Mouse (Mus musculus): Measurements from ENCODE around the gene Mlx. TPM values are rescaled to one million over a fixed set of nuclear protein-coding genes. Genes with fewer than 3 reads are reported as not detected.

Mlx gene
- polyA plus RNA-seq, 2 experiments, result 40.2 to 44.4 TPM

DNA sequence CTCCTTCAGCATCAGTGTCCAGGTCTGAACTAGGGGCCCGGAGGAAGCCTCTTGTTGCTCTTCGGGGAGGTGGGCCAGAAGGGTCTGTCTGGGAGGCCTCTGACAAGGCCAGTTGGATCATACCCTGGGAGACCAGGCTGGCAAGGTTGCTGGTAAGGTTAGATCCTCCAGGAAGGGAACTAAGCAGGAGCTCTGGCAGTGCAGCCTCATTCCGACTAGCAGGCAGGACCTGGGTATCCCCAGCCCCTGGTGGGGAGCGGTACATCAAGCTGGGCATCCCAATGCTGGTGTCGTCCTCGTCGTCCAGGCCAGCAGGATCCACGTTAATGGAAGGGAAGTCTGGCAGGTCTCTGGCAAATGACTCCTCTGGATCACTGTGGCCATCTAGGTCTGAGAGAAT is 11.2 kb downstream of the Mlx start:
- Histone ChIP-seq H3K9ac (ENCODE audit: low read depth, low read length, severe bottlenecking) (no peak overlapping the region), H3K4me3 (replicated peaks; ENCODE audit: low read length) (no peak overlapping the region), H3K4me2 (replicated peaks; ENCODE audit: low read depth, low read length, severe bottlenecking) (no peak overlapping the region), H3K27ac (replicated peaks; ENCODE audit: low read depth, low read length) (no peak overlapping the region), H3K36me3 (ENCODE audit: control insufficient read depth, insufficient read depth, low read length) (peaks cover 70% of the 10 kb centered on the region), H3K9me3 (ENCODE audit: control insufficient read depth, low read length) (no peaks in the 10 kb centered on the region), H3K27me3 (ENCODE audit: control insufficient read depth, insufficient read depth, low read length) (no peaks in the 10 kb centered on the region), H3K4me1 (ENCODE audit: control insufficient read depth, insufficient read depth, low read length) (peaks cover 6% of the 10 kb centered on the region; the same call in 1 of the 2 replicates)
- WGBS, result 95% methylated on average over 8 of the region's 8 CpGs
- DNase-seq (ENCODE audit: low spot score) (no peak), ATAC-seq (ENCODE audit: low FRiP score, low read depth) (no peak)
- TF ChIP-seq POLR2A (IDR thresholded peaks at IDR 0.05; ENCODE audit: borderline replicate concordance, extremely low read depth, insufficient read depth, insufficient read length), result no peak

DNA sequence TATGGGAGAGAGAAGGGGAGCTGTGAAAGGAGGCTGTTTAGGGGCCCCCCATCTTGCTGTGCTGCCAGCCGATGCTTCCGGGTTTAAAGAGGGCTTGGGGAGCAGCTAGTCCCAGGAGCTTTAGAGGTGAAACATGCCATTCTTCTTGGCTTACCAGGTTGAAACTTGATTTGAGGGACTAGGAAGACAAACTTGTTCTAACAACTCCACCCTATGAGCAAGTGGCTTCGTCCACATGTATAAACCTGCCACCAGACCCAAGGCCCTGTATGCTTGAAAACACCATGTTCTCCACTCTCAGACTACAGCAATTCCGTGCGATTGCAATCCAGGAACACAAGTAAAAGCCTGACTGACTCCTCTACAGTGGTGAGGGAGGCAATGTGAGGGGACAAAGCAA is 15.9 kb downstream of the Mlx start:
- no peaks in the 10 kb centered on the region for H3K4me1 ChIP-seq (ENCODE audit: control insufficient read depth, insufficient read depth, low read length)
- WGBS, result 74% methylated on average over 5 of the region's 5 CpGs
- no peak for TF ChIP-seq POLR2A (IDR thresholded peaks at IDR 0.05; ENCODE audit: borderline replicate concordance, extremely low read depth, insufficient read depth, insufficient read length)
- no peak overlapping the region for H3K27ac ChIP-seq (replicated peaks; ENCODE audit: low read depth, low read length)
- DNase-seq (ENCODE audit: low spot score) (peak; percentile 20), ATAC-seq (ENCODE audit: low FRiP score, low read depth) (no peak)
- peaks cover 73% of the 10 kb centered on the region for H3K36me3 ChIP-seq (ENCODE audit: control insufficient read depth, insufficient read depth, low read length)
- no peaks in the 10 kb centered on the region for H3K27me3 ChIP-seq (ENCODE audit: control insufficient read depth, insufficient read depth, low read length)
- H3K9me3 ChIP-seq (ENCODE audit: control insufficient read depth, low read length), result no peaks in the 10 kb centered on the region
- no peak overlapping the region for H3K4me2 ChIP-seq (replicated peaks; ENCODE audit: low read depth, low read length, severe bottlenecking)
- no peak overlapping the region for H3K4me3 ChIP-seq (replicated peaks; ENCODE audit: low read length)
- no peak overlapping the region for H3K9ac ChIP-seq (ENCODE audit: low read depth, low read length, severe bottlenecking)

DNA sequence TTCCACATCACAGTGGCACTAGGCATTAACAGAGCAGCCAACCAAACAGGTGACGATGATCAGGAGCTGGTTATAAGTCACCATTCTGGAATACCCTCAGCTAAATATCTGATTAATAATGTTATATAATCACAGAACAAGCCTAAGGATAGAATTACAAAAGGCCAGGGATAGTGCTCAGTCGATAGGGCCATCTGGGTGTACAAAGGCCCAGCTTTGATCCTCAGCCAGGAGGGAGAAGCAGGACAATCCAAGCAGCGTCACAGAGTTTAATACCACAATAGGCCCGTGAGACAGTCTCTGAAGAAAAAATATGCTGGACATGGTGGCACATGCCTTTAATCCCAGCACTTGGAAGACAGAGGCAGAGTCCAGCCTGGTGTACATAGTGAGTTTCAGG is 22.3 kb downstream of the Mlx start:
- DNase-seq (ENCODE audit: low spot score), result no peak
- H3K9ac ChIP-seq (ENCODE audit: low read depth, low read length, severe bottlenecking), result no peak overlapping the region
- no peaks in the 10 kb centered on the region for H3K4me1 ChIP-seq (ENCODE audit: control insufficient read depth, insufficient read depth, low read length)
- no peaks in the 10 kb centered on the region for H3K9me3 ChIP-seq (ENCODE audit: control insufficient read depth, low read length)
- TF ChIP-seq POLR2A (IDR thresholded peaks at IDR 0.05; ENCODE audit: borderline replicate concordance, extremely low read depth, insufficient read depth, insufficient read length), result no peak
- 82% methylated on average over 4 of the region's 4 CpGs for WGBS
- peaks cover 17% of the 10 kb centered on the region for H3K36me3 ChIP-seq (ENCODE audit: control insufficient read depth, insufficient read depth, low read length)
- no peak for ATAC-seq (ENCODE audit: low FRiP score, low read depth)
- H3K27me3 ChIP-seq (ENCODE audit: control insufficient read depth, insufficient read depth, low read length), result no peaks in the 10 kb centered on the region
- no peak overlapping the region for H3K4me3 ChIP-seq (replicated peaks; ENCODE audit: low read length)
- no peak overlapping the region for H3K4me2 ChIP-seq (replicated peaks; ENCODE audit: low read depth, low read length, severe bottlenecking)
- no peak overlapping the region for H3K27ac ChIP-seq (replicated peaks; ENCODE audit: low read depth, low read length)

DNA sequence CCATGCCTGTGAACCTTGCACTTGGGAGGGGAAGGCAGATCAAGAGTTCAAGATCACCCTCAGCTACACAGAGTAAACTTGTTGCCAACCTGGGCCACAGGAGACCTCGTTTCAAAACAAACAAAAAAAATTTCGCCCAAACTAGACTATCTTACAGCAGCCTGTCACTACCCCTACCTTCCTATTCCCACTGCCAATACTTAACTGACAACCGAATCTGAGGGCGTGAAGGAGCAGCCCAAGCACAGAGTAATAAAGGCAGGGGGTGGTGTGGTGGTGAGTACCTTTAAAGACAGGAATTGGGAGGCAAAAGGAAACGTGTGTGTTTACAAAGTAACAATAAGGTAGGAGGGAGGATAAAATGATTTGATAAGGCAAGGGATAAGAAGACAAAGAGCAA is 23.6 kb downstream of the Mlx start:
- no peak overlapping the region for H3K4me2 ChIP-seq (replicated peaks; ENCODE audit: low read depth, low read length, severe bottlenecking)
- H3K4me1 ChIP-seq (ENCODE audit: control insufficient read depth, insufficient read depth, low read length), result no peaks in the 10 kb centered on the region
- H3K9ac ChIP-seq (ENCODE audit: low read depth, low read length, severe bottlenecking), result no peak overlapping the region
- H3K27me3 ChIP-seq (ENCODE audit: control insufficient read depth, insufficient read depth, low read length), result no peaks in the 10 kb centered on the region
- H3K27ac ChIP-seq (replicated peaks; ENCODE audit: low read depth, low read length), result no peak overlapping the region
- no peaks in the 10 kb centered on the region for H3K9me3 ChIP-seq (ENCODE audit: control insufficient read depth, low read length)
- DNase-seq (ENCODE audit: low spot score), result no peak
- 49% methylated on average over 5 of the region's 5 CpGs for WGBS
- TF ChIP-seq POLR2A (IDR thresholded peaks at IDR 0.05; ENCODE audit: borderline replicate concordance, extremely low read depth, insufficient read depth, insufficient read length), result no peak
- H3K36me3 ChIP-seq (ENCODE audit: control insufficient read depth, insufficient read depth, low read length), result peaks cover 7% of the 10 kb centered on the region
- no peak for ATAC-seq (ENCODE audit: low FRiP score, low read depth)
- H3K4me3 ChIP-seq (replicated peaks; ENCODE audit: low read length), result no peak overlapping the region

DNA sequence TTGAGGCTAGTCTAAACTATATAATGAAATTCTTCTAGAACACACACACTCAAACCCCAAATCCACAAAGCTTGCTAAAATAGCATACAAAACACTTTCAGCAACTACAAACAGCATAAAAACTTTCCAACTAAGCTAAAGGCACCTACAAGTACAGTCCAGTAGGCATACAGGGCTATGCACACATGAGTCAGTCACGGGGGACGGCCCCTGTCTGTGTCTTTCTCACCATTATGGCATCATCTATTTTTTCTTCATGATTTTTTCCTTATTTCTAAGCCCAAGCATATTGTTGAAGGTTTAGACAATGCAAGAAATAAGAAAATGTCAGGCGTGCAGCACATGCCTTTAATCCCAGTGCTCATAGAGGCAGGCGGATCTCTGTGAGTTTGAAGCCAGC is 24.1 kb downstream of the Mlx start:
- Histone ChIP-seq H3K4me3 (replicated peaks; ENCODE audit: low read length) (no peak overlapping the region), H3K4me1 (ENCODE audit: control insufficient read depth, insufficient read depth, low read length) (no peaks in the 10 kb centered on the region), H3K4me2 (replicated peaks; ENCODE audit: low read depth, low read length, severe bottlenecking) (no peak overlapping the region), H3K9ac (ENCODE audit: low read depth, low read length, severe bottlenecking) (no peak overlapping the region), H3K36me3 (ENCODE audit: control insufficient read depth, insufficient read depth, low read length) (peaks cover 3% of the 10 kb centered on the region; the same call in 1 of the 2 replicates), H3K27me3 (ENCODE audit: control insufficient read depth, insufficient read depth, low read length) (no peaks in the 10 kb centered on the region), H3K9me3 (ENCODE audit: control insufficient read depth, low read length) (no peaks in the 10 kb centered on the region), H3K27ac (replicated peaks; ENCODE audit: low read depth, low read length) (no peak overlapping the region)
- ATAC-seq (ENCODE audit: low FRiP score, low read depth), result no peak
- DNase-seq (ENCODE audit: low spot score), result no peak
- WGBS, result 88% methylated on average over 4 of the region's 4 CpGs
- TF ChIP-seq POLR2A (IDR thresholded peaks at IDR 0.05; ENCODE audit: borderline replicate concordance, extremely low read depth, insufficient read depth, insufficient read length), result no peak

DNA sequence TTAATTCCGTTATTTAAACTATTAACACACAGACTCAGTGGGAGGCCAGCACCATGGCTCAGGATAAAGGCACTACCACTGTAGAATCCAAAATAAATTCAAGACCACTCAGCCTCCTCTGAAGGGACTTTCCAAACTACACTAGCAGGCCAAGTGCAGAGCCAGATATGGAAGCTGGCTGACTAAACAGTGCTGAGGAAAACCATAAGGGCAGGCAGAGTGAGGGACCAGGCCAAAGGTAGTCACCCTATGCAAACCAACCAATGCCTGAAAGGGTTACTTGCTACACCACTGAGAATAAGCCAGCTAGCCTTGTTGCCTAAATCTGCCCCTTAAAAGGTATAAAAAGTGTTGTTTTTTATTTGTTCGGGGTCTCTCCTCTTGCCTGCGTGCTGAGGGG is 25.1 kb downstream of the Mlx start:
- H3K4me3 ChIP-seq (replicated peaks; ENCODE audit: low read length), result no peak overlapping the region
- no peaks in the 10 kb centered on the region for H3K27me3 ChIP-seq (ENCODE audit: control insufficient read depth, insufficient read depth, low read length)
- TF ChIP-seq POLR2A (IDR thresholded peaks at IDR 0.05; ENCODE audit: borderline replicate concordance, extremely low read depth, insufficient read depth, insufficient read length), result no peak
- WGBS, result 85% methylated on average over 3 of the region's 3 CpGs
- no peak overlapping the region for H3K9ac ChIP-seq (ENCODE audit: low read depth, low read length, severe bottlenecking)
- H3K4me2 ChIP-seq (replicated peaks; ENCODE audit: low read depth, low read length, severe bottlenecking), result no peak overlapping the region
- no peak for ATAC-seq (ENCODE audit: low FRiP score, low read depth)
- no peak for DNase-seq (ENCODE audit: low spot score)
- no peaks in the 10 kb centered on the region for H3K4me1 ChIP-seq (ENCODE audit: control insufficient read depth, insufficient read depth, low read length)
- no peaks in the 10 kb centered on the region for H3K9me3 ChIP-seq (ENCODE audit: control insufficient read depth, low read length)
- no peak overlapping the region for H3K27ac ChIP-seq (replicated peaks; ENCODE audit: low read depth, low read length)
- peaks cover 9% of the 10 kb centered on the region; the same call in 1 of the 2 replicates for H3K36me3 ChIP-seq (ENCODE audit: control insufficient read depth, insufficient read depth, low read length)
